Mouse (Mus musculus): Measurements from ENCODE around the gene Eea1. TPM values are rescaled to one million over a fixed set of nuclear protein-coding genes. Genes with fewer than 3 reads are reported as not detected.
A peak's percentile ranks its signal among the peaks of the same experiment; 100 is the strongest.
"Not testable (repeated sequence)": the region's sequence is repeated elsewhere in the genome, so short reads cannot be mapped to it uniquely, and the experiment has no call there.

The Eea1 gene
- polyA plus RNA-seq, 1 experiment = 2.6 TPM

DNA sequence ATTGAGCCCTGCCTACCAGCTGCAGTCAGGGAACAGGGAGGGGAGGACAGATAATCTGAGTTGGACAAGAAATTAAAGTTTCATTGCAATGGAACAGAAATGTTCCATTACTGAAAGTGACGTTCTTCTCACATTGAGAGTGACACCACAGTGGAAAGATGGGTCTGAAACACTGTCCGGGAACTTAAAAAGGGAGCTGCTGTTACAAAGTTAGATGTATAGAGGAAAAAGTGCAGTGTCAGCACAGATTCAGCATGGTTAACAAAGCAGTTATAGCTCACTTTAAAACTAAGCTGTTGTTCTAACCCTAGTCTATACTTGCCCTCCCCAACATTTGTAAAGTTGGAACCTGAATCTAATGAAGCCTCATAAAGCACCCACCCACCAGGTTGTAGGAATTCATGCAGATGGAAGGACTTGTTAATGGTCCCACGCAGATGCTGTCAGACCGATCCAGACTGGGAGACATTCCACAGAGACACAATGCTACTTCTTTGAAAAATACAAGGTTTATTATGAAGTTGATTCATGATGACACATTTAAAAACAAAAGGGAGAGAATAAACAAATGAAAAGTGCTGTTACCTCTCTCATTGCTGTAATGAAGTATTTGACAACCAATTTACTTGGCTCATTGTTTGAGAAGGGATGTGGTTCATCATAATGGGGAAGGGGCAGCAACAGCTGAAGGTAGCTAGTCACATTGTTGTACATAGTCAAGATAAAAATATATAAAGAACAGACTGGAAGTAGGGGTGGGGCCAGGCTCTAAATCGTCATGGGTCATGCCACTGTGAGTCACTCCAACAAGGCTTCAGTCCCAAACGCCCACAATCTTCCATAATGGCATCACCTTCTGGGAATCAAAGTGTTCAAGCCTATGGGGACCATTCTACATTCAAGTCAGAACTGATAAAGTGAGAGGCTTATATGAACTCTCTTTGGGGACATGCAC, 16.9 kb upstream of the Eea1 start:
- H3K4me1 ChIP-seq (ENCODE audit: control insufficient read depth, insufficient read depth, low read length) = no peaks in the 10 kb centered on the region
- no peak for TF ChIP-seq CTCF (IDR thresholded peaks at IDR 0.05; ENCODE audit: control insufficient read depth, insufficient read depth, insufficient replicate concordance, low read depth, low read length)
- no peak for TF ChIP-seq POLR2A (IDR thresholded peaks at IDR 0.05; ENCODE audit: control insufficient read depth, low read depth, low read length)
- H3K27me3 ChIP-seq (ENCODE audit: control insufficient read depth, insufficient read depth, low read length) = no peaks in the 10 kb centered on the region
- no peak overlapping the region for H3K4me3 ChIP-seq (ENCODE audit: control insufficient read depth, low read depth, low read length)
- no peaks in the 10 kb centered on the region for H3K36me3 ChIP-seq (ENCODE audit: control insufficient read depth, insufficient read depth, low read length)
- H3K27ac ChIP-seq (ENCODE audit: control insufficient read depth, insufficient read depth, low read depth, low read length) = no peak overlapping the region

DNA sequence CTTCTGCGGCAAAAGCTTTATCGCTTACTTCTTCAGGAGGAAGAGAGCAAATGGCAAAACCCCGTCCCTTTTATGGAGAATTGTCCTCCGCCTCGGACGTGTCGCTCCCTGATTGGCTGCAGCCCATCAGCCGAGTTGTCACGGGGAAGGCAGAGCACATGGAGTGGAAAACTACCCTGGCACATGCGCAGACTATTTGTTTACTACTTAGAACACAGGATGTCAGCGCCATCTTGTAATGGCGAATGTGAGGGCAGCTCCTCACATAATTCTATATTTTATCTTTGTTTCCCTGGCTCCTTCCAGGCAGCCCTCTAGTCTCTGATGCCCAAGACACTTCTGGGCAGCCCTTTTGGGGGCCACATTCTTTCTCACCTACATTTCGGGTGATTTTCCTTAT, 6.8 kb upstream of the Eea1 start:
- H3K36me3 ChIP-seq (ENCODE audit: control insufficient read depth, insufficient read depth, low read length); H3K27ac ChIP-seq (ENCODE audit: control insufficient read depth, insufficient read depth, low read depth, low read length); H3K4me3 ChIP-seq (ENCODE audit: control insufficient read depth, low read depth, low read length); H3K4me1 ChIP-seq (ENCODE audit: control insufficient read depth, insufficient read depth, low read length); H3K27me3 ChIP-seq (ENCODE audit: control insufficient read depth, insufficient read depth, low read length): not testable (repeated sequence)

GRCm38 (mm10) chr10:95940901-95941767, 684 bp downstream of the Eea1 start:
- H3K27ac ChIP-seq (ENCODE audit: control insufficient read depth, insufficient read depth, low read depth, low read length) = peak overlapping the region; percentile 80
- no peaks in the 10 kb centered on the region for H3K36me3 ChIP-seq (ENCODE audit: control insufficient read depth, insufficient read depth, low read length)
- peak overlapping the region; percentile 82 for H3K4me3 ChIP-seq (ENCODE audit: control insufficient read depth, low read depth, low read length)
- peaks cover 7% of the 10 kb centered on the region; the same call in 1 of the 2 replicates for H3K4me1 ChIP-seq (ENCODE audit: control insufficient read depth, insufficient read depth, low read length)
- no peaks in the 10 kb centered on the region for H3K27me3 ChIP-seq (ENCODE audit: control insufficient read depth, insufficient read depth, low read length)
- TF ChIP-seq CTCF (IDR thresholded peaks at IDR 0.05; ENCODE audit: control insufficient read depth, insufficient read depth, insufficient replicate concordance, low read depth, low read length) = no peak

DNA sequence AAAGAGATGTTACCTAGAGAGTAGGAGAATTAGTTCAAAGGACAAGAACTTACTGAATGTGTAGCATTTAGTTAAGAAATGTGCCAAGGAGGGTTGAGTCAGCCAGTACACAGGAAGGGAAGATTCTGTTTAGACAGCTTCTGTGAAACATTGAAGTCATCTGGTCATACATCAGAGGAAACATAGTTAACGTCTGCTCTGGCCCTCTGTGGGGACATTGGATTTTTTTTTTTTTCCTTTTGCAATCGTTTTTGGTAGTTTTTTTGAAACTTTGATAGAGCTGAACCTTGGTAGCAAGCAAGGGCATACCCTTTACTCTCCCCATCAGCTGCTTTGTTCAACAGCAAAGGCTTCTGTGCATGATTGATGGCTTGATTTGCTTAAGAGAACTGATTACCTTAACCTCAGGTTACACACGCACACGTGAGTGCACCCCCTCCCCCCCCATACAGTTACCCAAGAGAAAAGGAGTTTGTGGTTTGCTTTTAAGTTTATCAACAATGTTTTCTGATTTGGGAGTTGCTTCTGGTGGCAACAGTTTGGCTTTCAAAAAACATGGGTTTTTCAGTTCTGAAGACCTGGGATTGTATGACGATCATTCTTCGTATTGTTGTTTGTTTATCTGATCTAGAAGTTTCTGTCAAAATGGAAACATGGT, 1.4 kb downstream of the Eea1 start:
- no peaks in the 10 kb centered on the region for H3K36me3 ChIP-seq (ENCODE audit: control insufficient read depth, insufficient read depth, low read length)
- no peak overlapping the region for H3K4me3 ChIP-seq (ENCODE audit: control insufficient read depth, low read depth, low read length)
- no peaks in the 10 kb centered on the region for H3K27me3 ChIP-seq (ENCODE audit: control insufficient read depth, insufficient read depth, low read length)
- TF ChIP-seq POLR2A (IDR thresholded peaks at IDR 0.05; ENCODE audit: control insufficient read depth, low read depth, low read length) = no peak
- no peak for TF ChIP-seq CTCF (IDR thresholded peaks at IDR 0.05; ENCODE audit: control insufficient read depth, insufficient read depth, insufficient replicate concordance, low read depth, low read length)
- no peak overlapping the region for H3K27ac ChIP-seq (ENCODE audit: control insufficient read depth, insufficient read depth, low read depth, low read length)
- peaks cover 7% of the 10 kb centered on the region; the same call in 1 of the 2 replicates for H3K4me1 ChIP-seq (ENCODE audit: control insufficient read depth, insufficient read depth, low read length)

GRCm38 (mm10) chr10:95945086-95945485, 4.6 kb downstream of the Eea1 start:
- Histone ChIP-seq H3K4me3 (ENCODE audit: control insufficient read depth, low read depth, low read length) (no peak overlapping the region), H3K36me3 (ENCODE audit: control insufficient read depth, insufficient read depth, low read length) (no peaks in the 10 kb centered on the region), H3K4me1 (ENCODE audit: control insufficient read depth, insufficient read depth, low read length) (peaks cover 7% of the 10 kb centered on the region; the same call in 1 of the 2 replicates), H3K27me3 (ENCODE audit: control insufficient read depth, insufficient read depth, low read length) (no peaks in the 10 kb centered on the region), H3K27ac (ENCODE audit: control insufficient read depth, insufficient read depth, low read depth, low read length) (no peak overlapping the region)
- no peak for TF ChIP-seq CTCF (IDR thresholded peaks at IDR 0.05; ENCODE audit: control insufficient read depth, insufficient read depth, insufficient replicate concordance, low read depth, low read length)
- no peak for TF ChIP-seq POLR2A (IDR thresholded peaks at IDR 0.05; ENCODE audit: control insufficient read depth, low read depth, low read length)

DNA sequence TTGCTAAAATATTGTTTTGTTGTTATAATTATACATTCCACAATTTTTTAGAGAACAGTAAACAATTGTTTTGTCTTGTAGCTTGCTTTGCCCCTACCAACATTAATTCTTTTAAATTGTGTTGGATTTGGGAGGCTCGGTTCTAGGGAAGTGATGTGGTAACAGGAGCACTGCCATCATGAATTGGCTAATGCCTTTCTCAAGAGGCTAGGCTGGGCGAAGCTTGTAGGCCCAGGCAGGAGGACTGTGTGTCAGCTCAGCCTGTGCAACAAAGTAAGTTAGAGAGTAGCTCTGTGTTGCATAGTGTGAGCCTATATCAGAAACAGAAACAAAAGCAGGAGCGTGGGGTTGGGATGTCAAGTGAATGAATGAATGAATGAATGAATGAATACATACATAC, 9.0 kb downstream of the Eea1 start:
- no peaks in the 10 kb centered on the region for H3K36me3 ChIP-seq (ENCODE audit: control insufficient read depth, insufficient read depth, low read length)
- TF ChIP-seq POLR2A (IDR thresholded peaks at IDR 0.05; ENCODE audit: control insufficient read depth, low read depth, low read length) = no peak
- TF ChIP-seq CTCF (IDR thresholded peaks at IDR 0.05; ENCODE audit: control insufficient read depth, insufficient read depth, insufficient replicate concordance, low read depth, low read length) = no peak
- no peaks in the 10 kb centered on the region for H3K4me1 ChIP-seq (ENCODE audit: control insufficient read depth, insufficient read depth, low read length)
- no peak overlapping the region for H3K4me3 ChIP-seq (ENCODE audit: control insufficient read depth, low read depth, low read length)
- H3K27me3 ChIP-seq (ENCODE audit: control insufficient read depth, insufficient read depth, low read length) = no peaks in the 10 kb centered on the region
- no peak overlapping the region for H3K27ac ChIP-seq (ENCODE audit: control insufficient read depth, insufficient read depth, low read depth, low read length)

DNA sequence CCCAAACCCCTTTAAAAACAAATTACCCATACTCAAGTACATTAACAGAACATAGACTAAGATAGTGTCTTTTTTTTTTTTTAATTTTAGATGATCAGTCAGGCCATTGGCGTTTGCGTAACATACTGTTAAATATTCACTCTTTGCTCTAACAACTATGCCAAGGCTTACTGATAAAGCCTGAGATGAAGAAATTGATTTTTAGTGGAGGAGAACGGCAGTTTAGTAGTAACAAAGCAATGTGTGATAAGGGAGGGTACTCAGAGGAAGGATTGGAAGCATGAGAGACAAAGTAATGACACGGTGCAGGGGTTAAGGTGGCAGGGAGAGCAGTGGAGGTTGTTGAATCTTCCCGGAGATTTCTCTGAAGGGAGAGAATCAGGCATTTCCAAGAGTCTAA, 9.7 kb downstream of the Eea1 start:
- no peaks in the 10 kb centered on the region for H3K4me1 ChIP-seq (ENCODE audit: control insufficient read depth, insufficient read depth, low read length)
- H3K36me3 ChIP-seq (ENCODE audit: control insufficient read depth, insufficient read depth, low read length) = no peaks in the 10 kb centered on the region
- H3K27me3 ChIP-seq (ENCODE audit: control insufficient read depth, insufficient read depth, low read length) = no peaks in the 10 kb centered on the region
- TF ChIP-seq CTCF (IDR thresholded peaks at IDR 0.05; ENCODE audit: control insufficient read depth, insufficient read depth, insufficient replicate concordance, low read depth, low read length) = no peak
- TF ChIP-seq POLR2A (IDR thresholded peaks at IDR 0.05; ENCODE audit: control insufficient read depth, low read depth, low read length) = no peak
- no peak overlapping the region for H3K27ac ChIP-seq (ENCODE audit: control insufficient read depth, insufficient read depth, low read depth, low read length)
- H3K4me3 ChIP-seq (ENCODE audit: control insufficient read depth, low read depth, low read length) = no peak overlapping the region

All from testis, adult 2 months (tissue).